Mouse (Mus musculus) A20 (cell line): ENCODE results near the gene Gulp1.

Experiments
- DNase-seq: peaks from one replicate; pipeline ENCODE4 v3.0.0-alpha.2; 2011; ENCODE audit warnings: low read depth, low spot score

Gulp1 gene

DNA sequence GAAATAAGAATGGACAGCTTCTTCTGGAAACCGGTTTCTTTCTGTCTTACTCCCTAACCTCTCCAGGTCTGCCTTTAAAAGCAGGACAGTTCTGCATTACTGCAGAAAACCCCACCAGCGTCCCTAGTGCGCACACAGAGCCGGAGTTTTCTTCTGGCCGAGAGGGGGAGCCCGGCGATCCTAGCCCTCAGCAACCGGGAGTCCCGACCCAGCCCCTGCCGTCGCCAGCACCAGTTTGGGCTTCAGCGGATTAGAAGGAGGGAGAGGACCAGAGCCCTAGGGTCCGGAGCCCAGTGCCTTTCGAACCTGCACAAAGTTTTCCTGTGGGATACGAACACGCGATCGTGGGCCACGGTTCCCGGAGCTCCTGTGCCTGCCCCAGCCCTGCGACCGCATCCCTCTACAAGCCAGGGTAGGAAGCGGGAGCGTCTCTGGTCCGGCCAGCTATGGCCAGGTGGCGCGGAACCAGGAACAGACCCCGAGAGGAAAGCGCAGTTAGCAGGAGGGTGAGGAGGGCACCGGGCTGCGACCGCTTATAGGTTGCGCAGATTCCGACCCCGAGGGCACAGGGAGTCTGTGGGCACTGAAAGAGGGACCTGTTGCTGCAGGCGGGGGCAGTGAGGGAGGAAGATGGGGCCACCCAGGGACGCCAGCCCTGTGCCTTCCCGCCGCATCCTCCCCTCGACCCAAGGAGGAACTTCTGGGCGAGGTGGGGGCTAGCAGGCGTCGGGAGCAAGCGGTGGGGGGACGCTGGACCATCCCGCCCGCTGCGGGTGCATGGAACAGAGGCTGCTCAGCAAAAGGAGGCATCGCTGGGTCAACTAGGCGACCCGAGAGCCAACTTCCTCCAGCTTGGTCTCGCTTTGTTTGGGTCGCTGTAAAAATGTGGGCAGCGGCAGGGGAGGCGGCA, at the start of gene Gulp1:
Gulp1 (plus strand) TSS at position 51 of the 910 bp plus-strand sequence.
- no peak for DNase-seq

DNA sequence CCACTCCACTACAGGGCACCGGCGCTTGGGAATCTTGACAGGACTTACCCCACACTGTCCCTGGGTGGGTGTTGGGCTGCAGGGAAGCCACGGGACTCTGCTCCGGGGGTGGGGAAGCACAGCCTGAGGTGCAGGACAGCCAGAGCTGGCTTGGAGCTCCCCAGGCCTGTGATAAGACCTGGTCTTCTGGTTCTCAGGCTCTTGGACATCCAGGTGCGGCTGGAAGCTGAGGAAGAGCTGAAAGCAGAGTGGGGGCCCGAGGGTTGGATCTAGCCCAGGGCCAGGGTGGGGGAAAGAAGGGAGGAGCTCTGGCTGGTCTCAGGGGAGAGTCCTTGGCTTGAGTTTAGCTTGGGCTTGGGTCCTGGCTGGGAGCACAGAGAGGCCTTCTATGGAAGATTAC, 1.1 kb upstream of the Gulp1 start:
- DNase-seq: no peak

- no peak for DNase-seq
These were observed 1.1 kb downstream of the Gulp1 start for GRCm38 (mm10) chr1:44552371-44552841.

DNA sequence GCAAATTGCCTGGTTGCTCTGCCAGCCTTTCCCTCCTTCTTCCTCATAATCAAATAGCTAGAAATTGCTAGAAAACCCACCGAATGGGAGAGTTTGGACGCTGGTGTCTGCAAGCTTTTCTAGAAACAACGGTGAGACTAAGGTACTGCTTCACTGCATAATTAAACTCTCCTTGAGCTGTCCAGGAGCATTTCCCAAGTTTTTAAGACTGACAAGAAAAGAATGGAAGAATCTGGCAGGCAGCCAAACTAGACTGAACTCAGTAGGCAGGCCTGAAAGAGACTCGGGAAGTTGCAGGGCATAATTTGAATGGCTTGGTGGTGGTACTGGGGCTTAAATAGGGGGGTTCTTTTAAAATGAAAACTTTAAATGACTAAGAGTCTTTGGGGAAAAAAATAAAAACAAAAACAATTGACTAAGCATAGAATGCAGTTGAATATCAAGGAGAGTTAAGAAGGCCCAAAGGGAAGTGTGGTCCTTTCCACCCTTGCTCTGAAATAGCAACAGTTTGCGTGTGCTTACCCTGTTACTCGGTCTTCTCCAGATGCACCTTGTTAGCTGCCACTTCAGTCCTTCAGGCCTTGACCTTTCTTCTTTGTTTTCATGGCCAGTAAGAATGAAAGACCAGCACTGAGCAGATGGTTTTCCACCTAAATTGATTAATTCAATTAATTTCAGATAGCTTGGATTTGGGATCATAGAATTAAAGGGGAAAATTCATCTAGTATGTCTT, 2.0 kb downstream of the Gulp1 start:
- DNase-seq: no peak

- no peak for DNase-seq
These were observed 16.1 kb downstream of the Gulp1 start for GRCm38 (mm10) chr1:44567431-44567830.

DNA sequence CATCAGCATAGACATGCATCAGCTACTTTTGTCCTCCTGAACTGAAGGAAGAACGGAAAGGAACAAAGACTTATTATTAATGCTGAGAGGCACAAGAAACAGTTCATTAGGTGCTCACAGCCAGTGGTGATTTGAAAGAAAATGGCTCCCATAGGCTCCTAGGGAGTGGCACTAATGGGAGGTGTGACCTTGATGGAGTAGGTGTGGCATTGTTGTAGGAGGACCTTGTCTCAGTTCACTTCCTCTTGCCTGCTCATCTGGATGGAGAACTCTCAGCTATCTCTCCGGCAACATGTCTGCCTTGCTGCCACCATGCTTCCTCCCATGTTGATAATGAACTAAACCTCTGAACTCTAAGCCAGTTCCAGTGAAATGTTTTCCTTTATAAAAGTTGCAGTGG, 17.0 kb downstream of the Gulp1 start:
- DNase-seq: no peak

- DNase-seq: no peak
These were observed 24.7 kb downstream of the Gulp1 start for GRCm38 (mm10) chr1:44576001-44576400.

GRCm38 (mm10) chr1:44576610-44577009, 25.3 kb downstream of the Gulp1 start:
- DNase-seq: no peak

- DNase-seq: no peak
These were observed 29.1 kb downstream of the Gulp1 start for GRCm38 (mm10) chr1:44580390-44580789.

- no peak for DNase-seq
These were observed 33.6 kb downstream of the Gulp1 start for GRCm38 (mm10) chr1:44584886-44585385.

DNA sequence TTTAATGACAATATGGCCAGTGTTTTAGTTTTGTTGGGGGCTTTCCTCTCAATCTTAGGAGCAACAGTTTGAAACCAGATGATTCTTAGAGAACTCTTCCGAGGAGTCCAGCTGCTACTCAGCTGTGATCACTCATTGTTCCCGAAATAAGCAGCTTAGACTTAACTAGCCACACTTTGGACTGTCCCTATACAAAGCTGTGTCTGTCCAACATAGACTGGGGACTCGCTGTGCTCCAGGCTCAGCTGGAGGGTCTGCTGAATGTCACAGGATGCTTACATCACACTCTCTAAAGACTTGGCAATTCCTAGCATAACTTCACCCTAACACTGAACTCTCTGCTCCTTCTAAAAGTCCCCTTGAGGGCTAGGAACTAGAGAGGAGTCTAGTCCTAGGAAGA, 40.4 kb downstream of the Gulp1 start:
- no peak for DNase-seq

DNA sequence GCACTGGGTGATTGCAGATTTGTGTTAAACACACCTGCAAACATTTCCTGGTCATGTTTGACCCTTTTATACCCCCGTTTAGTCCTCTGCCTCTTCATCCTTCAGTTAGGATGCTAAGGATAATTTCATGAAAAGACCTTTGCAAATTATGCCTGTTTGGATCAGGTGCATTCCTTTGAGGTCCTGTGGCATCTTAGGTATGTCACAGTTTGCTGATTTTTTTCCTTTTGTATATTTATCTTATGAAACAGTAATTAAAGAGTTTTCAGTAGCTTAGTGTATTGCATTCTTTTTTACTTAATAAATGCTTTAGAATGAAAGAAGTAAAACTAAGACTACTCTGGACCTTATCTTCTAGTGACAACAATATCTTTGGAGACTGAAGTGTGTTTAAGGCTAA, 41.8 kb downstream of the Gulp1 start:
- no peak for DNase-seq

- DNase-seq: no peak
These were observed 47.0 kb downstream of the Gulp1 start for GRCm38 (mm10) chr1:44598312-44598711.

DNA sequence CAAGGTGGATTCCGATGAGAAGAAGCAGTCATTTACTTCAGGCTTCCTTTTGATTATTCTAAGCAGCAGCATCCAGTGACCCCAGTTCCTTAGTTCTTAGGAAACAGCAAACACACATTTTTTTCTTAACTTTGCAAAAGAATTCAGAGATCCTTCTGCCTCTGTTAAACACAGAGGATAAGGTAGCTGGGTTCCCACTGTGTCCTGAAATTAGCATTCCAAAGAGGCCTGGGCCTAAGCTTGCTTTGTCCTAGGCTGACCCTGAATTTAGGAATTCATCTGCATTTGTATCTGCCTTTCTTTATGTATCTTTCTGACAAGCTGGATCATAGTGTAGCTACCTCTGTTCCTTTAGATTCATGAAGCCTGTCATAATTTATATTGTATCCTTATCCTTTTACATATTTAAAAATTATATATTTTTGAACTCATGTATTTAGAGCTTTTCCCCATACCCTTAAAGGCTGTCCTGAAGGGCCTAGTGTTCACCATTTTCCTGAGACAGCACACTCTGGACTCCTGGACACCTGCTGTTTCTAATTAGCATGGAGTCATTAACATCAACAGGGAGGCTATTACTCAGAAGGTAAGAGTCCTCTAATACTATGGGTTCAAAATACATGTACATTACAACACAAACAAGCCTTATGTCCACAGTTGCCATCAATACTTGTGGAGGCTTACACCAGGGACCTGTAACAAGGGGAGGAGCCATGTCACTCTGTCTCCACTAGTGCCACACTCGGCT, 62.2 kb downstream of the Gulp1 start:
- DNase-seq: no peak

DNA sequence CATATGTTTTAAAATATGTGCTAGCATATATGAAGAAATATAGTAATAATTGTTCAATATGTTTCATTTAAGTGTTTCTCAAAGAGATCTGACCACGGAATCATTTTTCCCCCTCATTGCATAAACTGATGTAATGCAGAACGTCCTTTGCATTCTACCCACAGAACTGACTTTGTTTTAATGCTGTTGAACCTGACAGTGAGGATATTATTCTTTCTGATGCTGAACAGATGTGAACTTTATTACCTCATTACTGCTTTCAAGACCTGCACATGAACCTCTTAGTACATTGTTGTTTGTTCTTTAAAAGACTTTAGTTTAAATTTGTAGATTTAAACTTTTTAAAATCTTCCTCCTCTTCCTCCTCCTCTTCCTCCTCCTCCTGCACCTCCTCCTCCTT, 67.4 kb downstream of the Gulp1 start:
- DNase-seq: no peak

DNA sequence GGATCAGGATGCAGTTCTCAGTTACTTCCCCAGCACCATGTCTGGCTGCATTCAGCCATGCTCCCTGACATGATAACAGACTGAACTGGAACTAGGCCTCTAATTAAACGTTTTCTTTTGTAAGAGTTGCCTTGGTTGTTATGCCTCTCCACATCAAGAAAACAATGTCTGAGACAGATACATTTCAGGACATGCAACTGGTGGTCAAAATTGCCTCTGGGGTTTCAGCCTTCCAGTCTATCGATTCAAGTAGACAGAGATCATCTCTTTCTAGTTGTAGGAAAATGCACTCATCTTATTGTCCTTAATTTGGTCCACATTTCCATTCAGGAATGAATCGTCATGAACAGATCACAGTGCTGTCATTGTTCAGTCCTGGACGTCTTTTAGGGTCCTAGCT, 83.2 kb downstream of the Gulp1 start:
- DNase-seq: no peak

GRCm38 (mm10) chr1:44645678-44646276, 94.5 kb downstream of the Gulp1 start:
- DNase-seq: no peak

DNA sequence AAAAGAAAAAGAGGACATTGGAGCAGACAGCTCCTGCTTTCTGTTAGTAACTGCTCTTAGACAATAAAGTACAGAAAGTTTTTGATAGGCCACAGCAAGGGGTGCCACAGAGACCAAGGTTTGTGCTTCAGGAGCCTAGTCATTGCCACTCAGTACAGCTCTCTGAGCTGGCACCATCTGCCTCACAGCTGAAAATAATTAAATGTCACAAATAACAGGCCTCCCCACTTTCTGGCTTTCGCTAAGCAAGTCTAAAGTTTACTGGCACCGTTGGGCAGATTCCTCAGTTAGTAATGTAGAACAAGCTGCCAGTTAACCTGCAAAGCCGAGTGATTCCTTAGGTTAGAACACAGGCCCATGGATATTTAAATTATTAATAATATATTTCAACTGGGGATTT, 127.7 kb downstream of the Gulp1 start:
- DNase-seq: no peak

DNA sequence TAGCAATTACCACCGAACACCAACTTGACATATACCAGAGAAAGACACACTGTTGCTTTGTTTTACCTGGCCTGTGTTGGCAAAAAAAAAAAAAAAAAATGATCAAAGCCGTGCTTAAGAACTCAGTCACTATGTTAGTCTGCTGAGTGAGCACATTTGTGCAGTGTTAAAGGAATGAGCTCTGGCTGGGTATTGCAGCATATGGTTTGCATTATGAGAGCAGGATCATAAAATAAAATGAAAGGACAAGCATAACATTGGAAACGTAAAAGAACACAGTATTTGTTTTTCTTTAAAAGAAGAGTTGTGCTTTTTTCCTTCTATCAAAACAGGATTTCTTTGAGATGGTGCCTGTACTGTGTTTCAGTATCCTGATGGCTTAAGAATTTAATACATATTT, 128.1 kb downstream of the Gulp1 start:
- no peak for DNase-seq

- DNase-seq: no peak
These were observed 131.2 kb downstream of the Gulp1 start for GRCm38 (mm10) chr1:44682556-44682955.

DNA sequence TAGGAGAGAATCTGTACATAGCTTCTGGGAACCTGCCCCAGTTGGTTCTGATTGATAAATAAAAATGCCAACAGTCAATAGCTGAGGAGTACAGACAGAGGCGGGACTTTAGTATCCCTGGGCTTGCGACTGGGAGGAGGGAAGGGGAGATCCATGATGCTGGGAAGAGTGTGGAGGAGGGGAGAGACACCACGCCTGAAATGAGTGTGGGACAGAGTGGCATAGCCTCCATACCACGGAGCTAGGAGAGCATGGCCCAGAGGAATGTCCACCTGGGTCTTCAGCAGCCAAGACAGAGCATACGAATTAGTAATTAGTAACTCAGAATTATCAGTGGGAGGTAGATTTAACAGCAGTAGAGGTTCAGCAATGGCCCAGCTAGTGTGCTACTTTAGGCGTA, 132.4 kb downstream of the Gulp1 start:
- no peak for DNase-seq
